Mouse (Mus musculus) c-Kit-positive CD71-negative TER-119-negative erythroid progenitor cells, embryonic 14.5 days (primary cell): ENCODE results near the gene Wdr27.
"Not testable (repeated sequence)": the region's sequence is repeated elsewhere in the genome, so short reads cannot be mapped to it uniquely, and the experiment has no call there.

Experiments
- DNase-seq: peaks from one replicate; pipeline ENCODE4 v3.0.0-alpha.2; 2013; ENCODE audit warnings: low read depth

The Wdr27 gene

DNA sequence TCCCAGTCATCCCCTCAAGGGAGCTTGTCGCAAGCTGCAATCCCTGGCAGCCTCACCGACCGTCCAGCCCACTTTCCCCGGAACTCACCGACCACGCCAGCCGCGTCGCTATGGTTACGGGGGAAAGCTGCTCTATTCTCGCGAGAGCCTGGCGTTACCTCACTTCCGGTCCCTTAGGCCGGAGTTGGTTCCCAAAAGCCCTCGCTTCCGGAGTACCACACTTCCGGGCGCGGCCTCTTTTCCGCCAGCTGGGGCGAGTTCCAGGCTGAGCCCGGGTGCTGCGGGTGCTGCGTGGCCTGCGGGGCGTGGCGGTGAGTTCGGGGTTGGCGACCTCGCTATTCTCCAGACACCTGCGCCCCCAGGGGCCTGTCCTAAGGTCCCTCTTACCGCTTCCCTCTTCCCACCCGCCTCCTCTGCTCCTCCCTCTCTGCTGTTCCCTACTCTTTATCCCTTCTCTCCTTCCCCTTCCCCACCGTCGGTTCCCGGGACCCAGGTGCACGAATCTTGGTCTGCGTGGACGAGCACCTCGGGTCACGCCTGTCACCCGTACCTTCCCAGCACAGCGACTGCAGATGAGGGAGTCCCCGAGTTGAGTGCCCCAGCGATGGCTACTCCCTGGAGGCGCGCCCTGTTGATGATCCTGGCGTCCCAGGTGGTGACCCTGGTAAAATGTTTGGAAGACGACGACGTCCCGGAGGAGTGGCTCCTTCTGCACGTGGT, at the start of gene Wdr27, which contains the start of gene 1600012H06Rik:
Wdr27 (minus strand) TSS at position 150 of the 720 bp plus-strand sequence.
1600012H06Rik (plus strand) TSS at position 176 of the 720 bp plus-strand sequence.
- DNase-seq: peak; percentile 99

DNA sequence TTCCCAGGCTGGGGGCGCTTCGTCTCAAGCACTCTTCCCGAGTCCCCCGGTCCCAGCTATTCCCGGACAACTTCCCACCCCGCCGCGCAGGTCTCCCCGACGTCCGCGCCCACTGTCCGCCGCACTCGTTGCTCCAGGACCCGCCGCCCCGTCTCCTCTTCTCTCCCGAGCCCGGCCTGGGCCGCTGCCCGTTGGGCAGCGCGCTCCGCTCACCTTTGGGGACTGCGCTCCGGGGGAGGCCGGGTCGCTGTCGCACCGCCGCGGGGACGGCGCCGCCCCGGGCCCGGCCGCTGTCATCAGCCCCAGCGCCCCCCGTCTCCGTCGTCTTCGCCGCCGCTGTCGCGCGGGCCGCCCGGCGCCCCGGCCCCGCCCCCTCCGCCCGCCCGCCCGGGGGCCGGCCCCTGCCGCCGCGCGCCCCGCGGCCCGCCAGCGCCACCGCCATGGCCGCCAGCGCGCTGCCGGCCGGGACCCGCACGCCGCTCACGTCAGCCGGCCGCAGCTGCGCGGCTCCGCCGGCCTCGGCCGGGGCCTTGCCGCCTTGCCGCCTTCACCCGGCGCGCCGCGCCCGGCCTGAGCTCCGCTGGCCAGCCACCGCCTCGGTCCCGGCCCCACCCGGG, 49.7 kb upstream of the Wdr27 start:
- not testable (repeated sequence) for DNase-seq

DNA sequence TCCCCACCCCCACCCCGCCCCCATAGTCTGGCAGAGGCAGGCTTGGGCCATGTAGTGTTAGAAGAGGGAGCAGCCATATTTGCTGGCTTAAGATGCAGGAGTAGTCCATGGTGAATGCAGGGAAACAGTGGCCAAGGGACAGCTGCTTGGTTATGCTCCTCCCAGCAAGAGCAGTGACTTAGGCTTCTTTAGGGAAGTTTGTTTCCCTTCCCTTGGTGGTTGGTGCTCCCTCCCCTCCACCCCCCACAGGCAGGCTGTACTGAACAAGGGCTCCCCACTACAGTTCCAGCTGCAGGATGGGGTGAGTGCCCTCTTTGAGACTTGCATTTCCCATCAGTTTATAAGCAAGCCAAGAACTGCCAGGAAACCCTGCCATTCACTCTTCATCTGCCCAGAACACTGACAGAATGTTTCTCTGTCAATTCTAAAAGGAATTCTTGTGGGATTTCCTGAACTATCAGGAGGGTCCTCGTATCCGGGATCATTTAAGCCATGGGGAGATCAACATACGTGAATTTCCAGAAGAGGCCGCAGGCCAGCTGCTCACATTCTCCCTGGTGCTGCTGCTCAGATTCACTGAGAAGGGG, 47.3 kb upstream of the Wdr27 start:
- DNase-seq: not testable (repeated sequence)

DNA sequence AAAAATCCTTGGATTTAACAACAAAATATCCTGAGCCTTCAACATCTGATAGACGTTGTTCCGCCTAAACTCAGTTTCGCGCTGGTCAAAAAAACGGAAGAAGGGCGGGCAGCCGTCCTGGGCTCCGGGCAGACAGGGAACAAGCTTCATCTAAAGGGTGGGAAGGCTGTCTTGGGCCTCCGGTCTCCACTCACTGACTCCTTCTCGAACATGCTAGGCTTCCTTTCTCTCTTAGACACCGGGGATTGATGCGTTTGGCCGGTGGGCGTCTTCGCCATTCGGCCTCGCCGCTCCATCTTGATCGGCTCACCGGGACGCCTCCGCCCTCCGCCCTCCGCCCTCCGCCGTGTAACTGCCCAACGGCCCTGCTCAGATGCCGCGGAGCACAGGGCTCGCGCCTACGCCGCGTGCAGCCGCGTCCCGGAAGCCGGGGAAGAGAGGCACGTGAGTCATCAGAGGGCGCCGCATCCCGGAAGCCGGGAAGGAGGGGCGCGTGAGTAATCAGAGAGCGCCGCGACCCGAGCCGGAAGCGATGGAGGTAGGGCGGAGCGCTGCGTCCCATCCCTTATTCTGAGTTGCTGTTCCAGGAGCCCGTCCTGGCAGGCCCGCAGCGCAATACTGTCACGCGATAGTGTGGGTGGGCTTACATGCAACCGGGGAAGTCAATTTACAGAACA, 35.5 kb upstream of the Wdr27 start, which contains the start of the genes 9030025P20Rik and Gm3417:
9030025P20Rik (plus strand) TSS at position 107 of the 677 bp plus-strand sequence.
Gm3417 (minus strand) TSS at position 429 of the 677 bp plus-strand sequence.
- not testable (repeated sequence) for DNase-seq

DNA sequence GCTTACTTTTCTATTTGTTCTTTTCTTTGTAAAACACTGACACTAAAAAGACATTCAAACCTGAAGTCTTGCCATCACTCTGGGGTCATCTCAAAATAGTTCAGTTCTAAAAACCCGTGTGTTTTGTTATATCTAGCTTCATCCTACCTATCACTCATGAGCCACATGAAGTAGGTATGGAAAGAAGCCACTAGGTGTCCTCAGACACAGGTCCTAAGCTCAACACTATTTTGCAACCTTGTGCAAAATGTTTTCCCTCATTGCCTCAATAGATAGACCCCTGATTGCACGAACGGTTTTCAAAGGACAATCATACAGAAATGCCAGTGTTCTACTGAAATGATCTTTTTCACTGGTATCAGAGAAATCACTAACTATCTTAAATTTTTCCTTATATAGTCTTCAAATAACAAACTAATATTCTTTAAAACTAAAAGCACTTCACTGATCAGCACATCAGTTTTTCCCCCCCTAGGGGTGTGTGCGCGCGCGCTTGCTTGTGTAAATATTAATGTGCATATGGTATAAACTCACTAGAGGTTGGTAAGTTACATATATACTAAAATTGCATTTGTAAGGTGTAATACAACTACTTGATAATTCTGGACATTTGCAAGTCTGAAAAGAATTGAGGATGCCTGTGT, 34.9 kb upstream of the Wdr27 start:
- DNase-seq: not testable (repeated sequence)

DNA sequence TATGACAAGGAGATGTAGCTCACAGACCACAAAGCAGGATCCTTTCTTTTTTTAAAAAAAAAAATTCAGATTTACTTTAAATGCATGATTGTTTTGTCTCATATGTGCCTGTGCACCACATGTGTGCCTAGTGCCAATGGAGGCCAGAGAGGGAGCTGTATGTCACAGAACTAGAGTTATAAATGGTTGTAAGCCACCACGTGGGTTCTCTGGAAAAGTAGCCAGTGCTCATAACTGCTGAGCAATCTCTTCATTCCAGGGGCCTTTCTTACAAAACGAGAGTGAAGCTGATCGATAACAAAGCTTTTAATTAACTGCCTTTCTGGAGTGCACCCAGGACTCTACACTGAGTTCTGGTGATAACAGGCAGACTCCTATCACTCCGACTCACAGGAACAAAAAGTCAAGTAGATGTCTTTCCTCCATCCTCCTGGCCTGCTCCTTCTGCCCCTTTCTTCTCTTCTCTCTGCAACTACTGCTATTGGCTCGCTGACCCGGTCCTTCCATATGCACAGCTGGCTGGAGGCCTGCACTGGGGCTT, 25.5 kb upstream of the Wdr27 start:
- DNase-seq: not testable (repeated sequence)

DNA sequence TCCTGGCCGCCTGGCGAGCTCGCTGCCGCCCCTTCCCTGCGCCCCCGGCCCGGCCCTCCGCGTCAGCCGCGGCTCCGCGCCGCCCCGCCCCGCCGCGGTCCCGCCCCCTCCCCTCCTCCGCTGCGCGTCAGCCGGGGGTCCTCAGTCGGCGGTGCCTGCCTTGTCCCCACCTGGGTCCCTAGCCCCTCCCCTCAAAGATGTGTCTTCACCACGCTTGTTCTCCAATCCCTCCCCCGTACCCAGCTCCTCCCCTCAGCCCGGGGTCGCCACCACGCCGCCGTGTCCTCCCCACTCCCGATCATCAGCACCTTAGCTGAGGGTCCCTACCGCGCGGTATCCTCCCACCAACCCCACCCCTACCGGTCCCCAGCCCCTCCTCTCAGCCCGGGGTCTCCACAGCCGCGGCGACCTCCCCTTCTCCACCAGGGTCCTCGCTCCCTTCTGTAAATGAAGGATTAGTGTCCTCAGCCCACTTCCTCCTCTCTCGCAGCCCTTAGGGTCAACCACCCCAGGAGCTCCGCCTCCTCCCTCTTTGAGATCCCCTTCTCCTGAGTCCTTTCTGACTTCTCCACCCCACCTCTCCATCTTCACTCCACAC, 18.7 kb upstream of the Wdr27 start:
- DNase-seq: not testable (repeated sequence)

DNA sequence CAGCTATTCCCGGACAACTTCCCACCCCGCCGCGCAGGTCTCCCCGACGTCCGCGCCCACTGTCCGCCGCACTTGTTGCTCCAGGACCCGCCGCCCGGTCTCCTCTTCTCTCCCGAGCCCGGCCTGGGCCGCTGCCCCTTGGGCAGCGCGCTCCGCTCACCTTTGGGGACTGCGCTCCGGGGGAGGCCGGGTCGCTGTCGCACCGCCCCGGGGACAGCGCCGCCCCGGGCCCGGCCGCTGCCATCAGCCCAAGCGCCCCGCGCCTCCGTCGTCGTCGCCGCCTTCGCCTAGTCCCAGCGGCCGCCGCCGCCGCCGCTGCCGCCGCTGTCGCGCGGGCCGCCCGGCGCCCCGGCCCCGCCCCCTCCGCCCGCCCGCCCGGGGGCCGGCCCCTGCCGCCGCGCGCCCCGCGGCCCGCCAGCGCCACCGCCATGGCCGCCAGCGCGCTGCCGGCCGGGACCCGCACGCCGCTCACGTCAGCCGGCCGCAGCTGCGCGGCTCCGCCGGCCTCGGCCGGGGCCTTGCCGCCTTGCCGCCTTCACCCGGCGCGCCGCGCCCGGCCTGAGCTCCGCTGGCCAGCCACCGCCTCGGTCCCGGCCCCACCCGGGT, 18.1 kb upstream of the Wdr27 start, which contains the start of gene Phf10:
Phf10 (minus strand) TSS at position 323 of the 606 bp plus-strand sequence.
- DNase-seq: not testable (repeated sequence)

DNA sequence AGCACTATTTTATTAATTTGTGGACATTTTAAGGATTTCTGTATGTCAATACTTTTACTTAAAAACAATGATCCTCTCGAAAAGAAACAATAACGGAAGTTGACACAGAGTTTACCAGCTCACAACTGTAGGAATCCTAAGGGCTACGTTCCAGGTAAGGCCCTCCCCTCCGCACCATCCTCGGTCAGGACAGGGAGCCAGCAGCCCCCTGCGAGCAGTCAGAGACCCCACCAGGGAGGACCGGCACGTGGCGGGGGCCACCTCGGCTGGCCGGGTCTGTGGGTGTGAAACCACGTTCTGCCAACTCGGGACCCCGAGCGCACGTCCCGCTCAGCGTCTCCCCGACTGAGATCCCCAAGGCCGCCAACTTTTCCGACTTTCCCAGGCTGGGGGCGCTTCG, 17.6 kb upstream of the Wdr27 start:
- no peak for DNase-seq

DNA sequence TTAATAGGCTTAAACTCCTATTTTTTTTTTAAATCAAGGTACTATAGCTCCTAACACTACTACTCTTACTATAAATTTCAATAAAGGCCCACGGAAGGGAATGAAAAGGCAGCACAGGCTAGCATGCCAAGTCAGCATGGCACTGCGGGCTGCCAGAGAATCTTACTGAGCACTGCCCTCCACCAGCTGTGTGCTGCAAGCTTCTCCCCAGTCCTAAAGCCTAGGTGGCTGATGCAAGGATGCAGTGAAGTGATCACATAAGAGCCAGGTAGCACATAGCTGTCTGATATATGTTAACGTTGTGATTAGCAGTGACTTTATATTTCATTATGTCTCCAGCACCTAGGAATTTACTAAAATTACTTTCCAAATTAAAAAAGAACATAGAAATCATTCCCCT, 17.0 kb upstream of the Wdr27 start:
- DNase-seq: no peak

DNA sequence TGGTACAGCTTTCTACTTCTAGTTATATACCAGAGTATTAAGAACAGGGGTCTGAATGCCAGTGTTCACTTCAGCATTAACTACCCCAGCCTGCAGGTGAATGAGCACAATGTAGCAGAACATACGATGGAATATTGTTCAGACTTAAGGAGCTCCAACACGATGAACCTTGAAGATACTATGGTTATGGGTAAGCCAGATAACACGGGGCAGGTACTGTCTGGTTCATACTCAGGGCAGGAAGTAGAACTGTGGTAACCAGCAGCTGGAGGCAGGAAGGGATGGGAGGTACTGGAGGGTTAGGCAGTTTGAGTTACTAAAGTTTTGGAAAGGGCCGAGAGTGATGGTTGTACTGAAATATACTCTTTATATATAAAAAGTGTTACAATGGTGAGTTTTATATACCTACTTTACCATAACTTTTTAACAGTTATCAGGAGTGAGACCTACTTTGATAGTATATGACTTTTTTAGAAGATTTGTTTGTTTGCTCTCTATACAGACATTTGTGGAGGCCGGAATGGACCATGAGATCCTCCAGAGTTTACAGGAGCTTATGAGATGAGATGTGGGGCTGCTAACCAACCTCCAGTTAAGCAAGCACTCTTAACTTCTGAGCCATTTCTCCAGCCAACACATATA, 15.8 kb upstream of the Wdr27 start:
- DNase-seq: no peak

DNA sequence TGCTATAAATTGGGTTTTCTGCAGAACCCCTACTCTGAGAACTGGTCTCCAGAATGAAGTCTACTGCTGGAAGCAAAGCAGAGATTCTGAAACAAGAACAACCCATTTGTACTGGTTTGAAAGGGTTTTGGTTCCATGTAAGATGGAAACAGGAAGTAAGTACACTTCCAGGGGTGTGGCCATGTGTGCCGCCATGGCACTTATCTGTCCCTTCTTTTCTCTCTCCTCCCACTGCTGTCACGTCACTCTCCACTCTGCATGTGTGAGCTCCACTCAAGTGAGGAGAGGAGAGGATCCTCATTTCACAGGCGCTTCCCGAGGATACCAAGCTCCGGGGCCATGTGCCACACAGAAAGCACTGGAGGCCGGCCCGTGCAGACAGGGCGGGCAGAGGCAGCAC, 10.5 kb upstream of the Wdr27 start:
- no peak for DNase-seq

DNA sequence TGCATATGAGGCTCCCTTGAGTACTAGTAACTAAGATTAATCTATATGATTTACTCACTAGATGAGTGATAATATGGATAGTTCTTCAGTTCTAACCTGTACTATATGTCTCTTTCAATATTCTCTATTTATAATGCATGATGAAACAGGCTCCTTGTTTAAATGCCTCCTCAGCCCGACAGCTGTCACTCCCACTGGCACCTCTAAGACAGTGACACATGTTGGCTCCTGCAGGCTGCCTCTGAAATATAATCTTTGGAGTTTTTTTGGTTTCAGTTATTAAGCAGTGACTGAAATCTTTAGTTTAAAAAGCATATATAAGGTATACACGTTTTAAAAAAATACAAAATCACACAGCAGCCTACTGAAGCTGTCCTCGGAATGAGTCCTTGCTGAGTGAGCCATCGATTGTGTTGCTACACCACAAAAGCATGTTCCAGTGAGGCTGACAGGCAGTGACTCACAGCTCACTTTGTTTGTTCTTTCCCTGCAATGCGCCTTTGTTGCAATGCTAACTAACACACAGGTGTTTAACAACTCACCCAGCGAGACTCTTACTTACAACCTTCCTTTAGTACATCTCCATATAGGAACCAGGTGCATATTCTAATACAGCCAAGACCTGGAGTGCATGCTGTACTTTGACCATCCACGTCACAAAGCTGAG, 6.3 kb upstream of the Wdr27 start:
- no peak for DNase-seq

DNA sequence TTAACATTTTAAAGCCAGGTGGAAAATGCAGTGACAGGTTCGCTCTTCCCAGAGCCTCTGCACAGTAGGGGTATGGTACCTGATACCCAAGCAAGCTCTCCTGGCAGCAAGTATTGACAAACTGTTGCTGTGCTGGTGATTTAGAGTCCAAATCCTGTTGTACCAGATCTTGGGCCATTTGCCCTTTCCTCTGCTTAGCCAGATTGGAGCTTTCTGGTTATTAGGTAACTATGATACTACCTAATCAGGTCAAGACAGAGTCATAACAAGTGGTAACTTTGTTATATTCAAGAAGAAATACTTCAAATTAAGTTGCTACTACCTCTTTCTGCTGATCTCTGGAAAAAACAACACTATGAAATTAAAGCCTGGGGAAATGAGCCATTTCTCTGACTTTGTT, 1.6 kb upstream of the Wdr27 start:
- DNase-seq: no peak

DNA sequence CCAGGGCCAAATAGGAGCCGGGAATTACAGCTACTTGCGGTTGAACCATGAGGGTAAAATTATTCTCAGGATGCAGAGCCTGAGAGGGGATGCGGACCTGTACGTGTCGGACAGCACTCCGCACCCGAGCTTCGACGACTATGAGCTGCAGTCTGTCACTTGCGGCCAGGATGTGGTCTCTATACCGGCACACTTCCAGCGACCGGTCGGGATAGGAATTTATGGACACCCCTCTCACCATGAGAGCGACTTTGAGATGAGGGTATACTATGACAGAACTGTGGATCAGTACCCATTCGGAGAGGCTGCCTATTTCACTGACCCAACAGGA, 736 bp upstream of the Wdr27 start:
- DNase-seq: no peak

DNA sequence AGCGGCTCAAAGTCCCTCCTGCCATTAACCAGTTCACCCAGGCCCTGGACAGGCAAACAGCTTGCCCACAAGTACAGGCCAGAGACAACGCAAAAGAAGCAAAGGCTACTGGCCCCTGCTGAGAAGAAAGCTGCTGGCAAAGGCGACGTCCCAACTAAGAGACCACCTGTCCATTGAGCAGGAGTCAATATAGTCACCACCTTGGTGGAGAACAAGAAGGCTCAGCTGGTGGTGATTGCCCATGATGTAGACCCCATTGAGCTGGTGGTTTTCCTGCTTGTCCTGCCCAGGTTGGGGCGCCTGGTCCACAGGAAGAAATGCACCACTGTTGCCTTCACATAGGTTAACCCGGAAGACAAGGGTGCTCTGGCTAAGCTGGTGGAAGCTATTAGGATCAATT, 777 bp downstream of the Wdr27 start:
- DNase-seq: not testable (repeated sequence)

DNA sequence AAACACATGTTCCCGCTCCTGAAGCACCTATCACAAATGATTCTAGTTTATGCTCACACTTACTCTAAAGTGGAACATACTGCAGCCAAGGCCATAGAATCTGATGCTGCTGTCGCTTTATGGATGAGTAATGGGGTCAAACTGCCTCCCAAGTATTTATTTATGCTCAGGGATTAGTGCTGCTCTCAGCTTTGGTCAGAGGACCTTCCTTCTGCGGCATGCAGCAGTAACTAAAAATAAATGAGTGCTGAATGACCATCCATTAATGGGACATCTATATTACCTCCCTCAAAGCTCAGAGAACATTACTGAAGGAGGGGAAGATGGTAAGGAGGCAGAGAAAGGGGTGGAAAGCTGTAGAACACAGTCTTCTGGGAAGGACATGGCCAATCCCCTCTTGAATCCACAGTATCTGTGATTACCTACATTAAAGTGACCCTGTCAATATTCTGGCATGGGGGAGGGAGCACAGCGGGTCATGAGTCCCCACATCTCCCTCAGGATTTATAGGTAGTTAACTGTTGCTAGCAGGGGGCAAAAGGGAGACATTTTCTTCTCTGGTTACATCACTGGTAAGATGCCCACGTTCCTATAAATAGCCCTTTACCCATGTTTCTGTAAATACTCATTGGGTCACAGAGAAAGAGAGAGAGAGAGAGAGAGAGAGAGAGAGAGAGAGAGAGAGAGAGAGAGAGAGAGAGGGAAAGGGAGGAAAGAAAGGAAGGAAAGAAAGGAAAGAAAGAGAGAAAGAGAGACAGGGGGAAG, 6.9 kb downstream of the Wdr27 start:
- DNase-seq: no peak

DNA sequence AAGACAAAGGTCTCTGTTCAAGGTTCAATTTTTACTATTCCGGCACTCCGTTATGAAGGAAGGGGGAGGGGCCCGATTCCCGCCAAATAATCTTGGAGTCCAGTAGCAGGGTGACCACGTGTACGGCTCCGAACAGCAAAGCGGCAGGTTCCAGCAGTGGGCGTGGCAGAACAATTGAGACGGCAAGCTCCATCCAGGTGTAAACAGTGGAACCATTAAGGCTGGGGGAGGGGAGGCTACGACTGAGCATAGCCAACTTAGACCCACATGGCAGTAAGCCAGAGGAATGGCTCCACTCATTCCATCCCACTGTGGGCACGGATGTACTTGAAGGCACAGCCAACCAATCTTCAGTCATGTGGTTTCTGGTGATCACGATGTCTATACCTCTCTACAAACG, 7.7 kb downstream of the Wdr27 start:
- not testable (repeated sequence) for DNase-seq

DNA sequence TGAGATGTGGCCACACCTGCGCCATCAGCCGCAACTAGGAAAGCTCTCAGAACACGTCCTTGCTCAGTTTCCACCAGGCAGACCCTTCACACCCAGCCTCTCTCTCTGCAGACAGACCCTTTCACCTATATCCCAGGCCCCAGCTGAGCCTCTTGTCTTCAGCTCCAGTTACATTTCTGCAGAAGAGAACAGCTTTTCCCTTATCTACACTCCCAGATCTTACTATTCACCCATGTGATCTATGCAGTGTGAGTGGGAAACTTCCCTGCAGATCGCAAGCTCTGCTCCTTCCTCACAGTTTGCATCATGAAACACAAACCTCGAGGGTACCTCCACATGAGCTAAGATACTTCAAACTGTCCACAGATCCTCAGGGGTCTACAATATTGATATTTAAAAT, 11.5 kb downstream of the Wdr27 start:
- no peak for DNase-seq
